Mouse (Mus musculus): ENCODE results near the gene Rtel1. TPM values are rescaled to one million over a fixed set of nuclear protein-coding genes. Genes with fewer than 3 reads are reported as not detected.
A peak's percentile ranks its signal among the peaks of the same experiment; 100 is the strongest.

The Rtel1 gene
- polyA plus RNA-seq, 1 experiment, result 54.2 TPM

GRCm38 (mm10) chr2:181340426-181340825 lies 20.9 kb downstream of the Rtel1 start:
- H3K4me1 ChIP-seq (ENCODE audit: control insufficient read depth, insufficient read depth, low read length), result no peaks in the 10 kb centered on the region
- no peak overlapping the region for H3K4me3 ChIP-seq (ENCODE audit: low read depth, low read length)
- H3K27me3 ChIP-seq (ENCODE audit: control insufficient read depth, insufficient read depth, low read length, poor library complexity, severe bottlenecking), result no peaks in the 10 kb centered on the region
- no peak overlapping the region for H3K27ac ChIP-seq (ENCODE audit: insufficient read depth, low read length)
- no peaks in the 10 kb centered on the region for H3K9me3 ChIP-seq (replicated peaks; ENCODE audit: control insufficient read depth, insufficient read depth, low read length, poor library complexity, severe bottlenecking)
- no peak overlapping the region for H3K9ac ChIP-seq (ENCODE audit: low read depth, poor library complexity, severe bottlenecking)
- H3K36me3 ChIP-seq (ENCODE audit: control insufficient read depth, insufficient read depth, low read length, poor library complexity, severe bottlenecking), result peaks cover 70% of the 10 kb centered on the region
- TF ChIP-seq POLR2A (IDR thresholded peaks at IDR 0.05; ENCODE audit: insufficient read depth, low read length) (no peak), CTCF (IDR thresholded peaks at IDR 0.05; ENCODE audit: low read depth, low read length) (no peak), EP300 (IDR thresholded peaks at IDR 0.05; ENCODE audit: insufficient read depth, low read depth, low read length) (no peak)

- H3K4me1 ChIP-seq (ENCODE audit: control insufficient read depth, insufficient read depth, low read length), result no peaks in the 10 kb centered on the region
- peaks cover 62% of the 10 kb centered on the region for H3K36me3 ChIP-seq (ENCODE audit: control insufficient read depth, insufficient read depth, low read length, poor library complexity, severe bottlenecking)
- no peak overlapping the region for H3K27ac ChIP-seq (ENCODE audit: insufficient read depth, low read length)
- no peak overlapping the region for H3K4me3 ChIP-seq (ENCODE audit: low read depth, low read length)
- no peak for TF ChIP-seq EP300 (IDR thresholded peaks at IDR 0.05; ENCODE audit: insufficient read depth, low read depth, low read length)
- no peak for TF ChIP-seq CTCF (IDR thresholded peaks at IDR 0.05; ENCODE audit: low read depth, low read length)
- no peaks in the 10 kb centered on the region for H3K9me3 ChIP-seq (replicated peaks; ENCODE audit: control insufficient read depth, insufficient read depth, low read length, poor library complexity, severe bottlenecking)
- H3K27me3 ChIP-seq (ENCODE audit: control insufficient read depth, insufficient read depth, low read length, poor library complexity, severe bottlenecking), result no peaks in the 10 kb centered on the region
- H3K9ac ChIP-seq (ENCODE audit: low read depth, poor library complexity, severe bottlenecking), result no peak overlapping the region
Measured at GRCm38 (mm10) chr2:181342766-181343165, 23.2 kb downstream of the Rtel1 start.

GRCm38 (mm10) chr2:181356780-181357179 lies 37.2 kb downstream of the Rtel1 start:
- H3K4me1 ChIP-seq (ENCODE audit: control insufficient read depth, insufficient read depth, low read length), result no peaks in the 10 kb centered on the region
- H3K9ac ChIP-seq (ENCODE audit: low read depth, poor library complexity, severe bottlenecking), result no peak overlapping the region
- H3K4me3 ChIP-seq (ENCODE audit: low read depth, low read length), result no peak overlapping the region
- peaks cover 3% of the 10 kb centered on the region; the same call in 1 of the 2 replicates for H3K9me3 ChIP-seq (replicated peaks; ENCODE audit: control insufficient read depth, insufficient read depth, low read length, poor library complexity, severe bottlenecking)
- H3K36me3 ChIP-seq (ENCODE audit: control insufficient read depth, insufficient read depth, low read length, poor library complexity, severe bottlenecking), result peaks cover 73% of the 10 kb centered on the region
- H3K27ac ChIP-seq (ENCODE audit: insufficient read depth, low read length), result no peak overlapping the region
- no peak for TF ChIP-seq CTCF (IDR thresholded peaks at IDR 0.05; ENCODE audit: low read depth, low read length)
- TF ChIP-seq EP300 (IDR thresholded peaks at IDR 0.05; ENCODE audit: insufficient read depth, low read depth, low read length), result no peak
- TF ChIP-seq POLR2A (IDR thresholded peaks at IDR 0.05; ENCODE audit: insufficient read depth, low read length), result no peak
- no peaks in the 10 kb centered on the region for H3K27me3 ChIP-seq (ENCODE audit: control insufficient read depth, insufficient read depth, low read length, poor library complexity, severe bottlenecking)

- TF ChIP-seq CTCF (IDR thresholded peaks at IDR 0.05; ENCODE audit: low read depth, low read length), result no peak
- no peak for TF ChIP-seq EP300 (IDR thresholded peaks at IDR 0.05; ENCODE audit: insufficient read depth, low read depth, low read length)
- no peak for TF ChIP-seq POLR2A (IDR thresholded peaks at IDR 0.05; ENCODE audit: insufficient read depth, low read length)
- Histone ChIP-seq H3K9ac (ENCODE audit: low read depth, poor library complexity, severe bottlenecking) (peak overlapping the region; percentile 93), H3K27ac (ENCODE audit: insufficient read depth, low read length) (no peak overlapping the region), H3K36me3 (ENCODE audit: control insufficient read depth, insufficient read depth, low read length, poor library complexity, severe bottlenecking) (peaks cover 22% of the 10 kb centered on the region), H3K4me1 (ENCODE audit: control insufficient read depth, insufficient read depth, low read length) (no peaks in the 10 kb centered on the region), H3K27me3 (ENCODE audit: control insufficient read depth, insufficient read depth, low read length, poor library complexity, severe bottlenecking) (no peaks in the 10 kb centered on the region), H3K9me3 (replicated peaks; ENCODE audit: control insufficient read depth, insufficient read depth, low read length, poor library complexity, severe bottlenecking) (no peaks in the 10 kb centered on the region), H3K4me3 (ENCODE audit: low read depth, low read length) (no peak overlapping the region)
Measured at GRCm38 (mm10) chr2:181363946-181364345, 44.4 kb downstream of the Rtel1 start.

- TF ChIP-seq EP300 (IDR thresholded peaks at IDR 0.05; ENCODE audit: insufficient read depth, low read depth, low read length), result no peak
- TF ChIP-seq CTCF (IDR thresholded peaks at IDR 0.05; ENCODE audit: low read depth, low read length), result no peak
- TF ChIP-seq POLR2A (IDR thresholded peaks at IDR 0.05; ENCODE audit: insufficient read depth, low read length), result no peak
- Histone ChIP-seq H3K27ac (ENCODE audit: insufficient read depth, low read length) (no peak overlapping the region), H3K4me3 (ENCODE audit: low read depth, low read length) (peak overlapping the region; percentile 86), H3K9ac (ENCODE audit: low read depth, poor library complexity, severe bottlenecking) (peak overlapping the region; percentile 93), H3K9me3 (replicated peaks; ENCODE audit: control insufficient read depth, insufficient read depth, low read length, poor library complexity, severe bottlenecking) (0 out of 2 replicates have a peak, but pooled peaks cover 2% of the 10 kb centered on the region), H3K4me1 (ENCODE audit: control insufficient read depth, insufficient read depth, low read length) (no peaks in the 10 kb centered on the region), H3K36me3 (ENCODE audit: control insufficient read depth, insufficient read depth, low read length, poor library complexity, severe bottlenecking) (peaks cover 20% of the 10 kb centered on the region), H3K27me3 (ENCODE audit: control insufficient read depth, insufficient read depth, low read length, poor library complexity, severe bottlenecking) (no peaks in the 10 kb centered on the region)
Measured at GRCm38 (mm10) chr2:181364487-181364859, 44.9 kb downstream of the Rtel1 start.

GRCm38 (mm10) chr2:181364860-181365596 lies 45.5 kb downstream of the Rtel1 start, which contains the start of the genes Zgpat and Arfrp1:
TSS of gene Zgpat (plus strand) at chr2:181364928.
TSS of gene Arfrp1 (minus strand) at chr2:181365404.
- Histone ChIP-seq H3K9ac (ENCODE audit: low read depth, poor library complexity, severe bottlenecking) (peak within 1 kb of the TSS; percentile 93), H3K4me1 (ENCODE audit: control insufficient read depth, insufficient read depth, low read length) (no peaks in the 10 kb centered on the region), H3K27me3 (ENCODE audit: control insufficient read depth, insufficient read depth, low read length, poor library complexity, severe bottlenecking) (no peaks in the 10 kb centered on the region), H3K36me3 (ENCODE audit: control insufficient read depth, insufficient read depth, low read length, poor library complexity, severe bottlenecking) (peaks cover 15% of the 10 kb centered on the region), H3K27ac (ENCODE audit: insufficient read depth, low read length) (peak within 1 kb of the TSS; percentile 64), H3K4me3 (ENCODE audit: low read depth, low read length) (peak within 1 kb of the TSS; percentile 86), H3K9me3 (replicated peaks; ENCODE audit: control insufficient read depth, insufficient read depth, low read length, poor library complexity, severe bottlenecking) (0 out of 2 replicates have a peak, but pooled peaks cover 4% of the 10 kb centered on the region)
- TF ChIP-seq POLR2A (IDR thresholded peaks at IDR 0.05; ENCODE audit: insufficient read depth, low read length) (peak; percentile 36), EP300 (IDR thresholded peaks at IDR 0.05; ENCODE audit: insufficient read depth, low read depth, low read length) (no peak)
